Mouse (Mus musculus) thymus, adult 2 months (tissue): ENCODE data around the gene Catsperg1. TPM values are rescaled to one million over a fixed set of nuclear protein-coding genes. Genes with fewer than 3 reads are reported as not detected.

ENCODE experiments used
- DNase-seq: peaks from one replicate; pipeline ENCODE4 v3.0.0; 2021
- H3K27ac ChIP-seq: fragments of 200-500 bp; 2 replicates; pipeline ENCODE4 v1.5.1; 2012; ENCODE audit warnings: low read length, control low read depth; ENCODE audit not compliant: control insufficient read depth, insufficient read depth
- H3K27me3 ChIP-seq: fragments of 200-500 bp; 2 replicates; pipeline ENCODE4 v1.6.1; 2012; ENCODE audit warnings: mild to moderate bottlenecking, low read length, moderate library complexity, mixed read lengths; ENCODE audit not compliant: control insufficient read depth, insufficient read depth
- H3K36me3 ChIP-seq: fragments of 200-500 bp; 2 replicates; pipeline ENCODE4 v1.6.1; 2012; ENCODE audit warnings: mild to moderate bottlenecking, low read length, moderate library complexity; ENCODE audit not compliant: control insufficient read depth, insufficient read depth
- H3K4me1 ChIP-seq: fragments of 200-500 bp; replicated peaks from 2 replicates; pipeline ENCODE4 v1.6.1; 2012; ENCODE audit warnings: low read length; ENCODE audit not compliant: control insufficient read depth, insufficient read depth
- H3K4me3 ChIP-seq: fragments of 200-500 bp; 2 replicates; pipeline ENCODE4 v1.5.1; 2012; ENCODE audit warnings: mild to moderate bottlenecking, low read length, control low read depth, moderate library complexity; ENCODE audit not compliant: control insufficient read depth, insufficient read depth
- CTCF ChIP-seq: fragments of 200-500 bp; IDR thresholded peaks from 2 replicates; pipeline ENCODE4 v1.5.1; 2012; ENCODE audit warnings: mild to moderate bottlenecking, control low read depth, low read length, moderate library complexity, borderline replicate concordance; ENCODE audit not compliant: control insufficient read depth, poor library complexity, insufficient read depth; ENCODE audit errors: extremely low read depth
- POLR2A ChIP-seq: fragments of 200-500 bp; IDR thresholded peaks from 2 replicates; pipeline ENCODE4 v1.6.1; 2012; ENCODE audit warnings: mild to moderate bottlenecking, low read length, control low read depth, moderate library complexity; ENCODE audit not compliant: control insufficient read depth, poor library complexity, insufficient read depth; ENCODE audit errors: extremely low read depth
- WGBS: fragments of 180-500 bp; shearing (Covaris S2); methylation state at CpG from one replicate; pipeline ENCODE4 v1.1.7; 2018; 5-methylcytosine and 5-hydroxymethylcytosine counted together
- polyA plus RNA-seq: library from polyadenylated mRNA; depleted of rRNA; stranded (reverse); fragments of >200 nt; gene quantifications from 2 replicates; pipeline ENCODE4 v1.2.3, GENCODE M21; 2012

Gene Catsperg1
- polyA plus RNA-seq, 1 experiment: 2.5 TPM

GRCm38 (mm10) chr7:29251166-29251565, 37.3 kb upstream of the Catsperg1 start:
- Histone ChIP-seq H3K36me3 (peaks cover 13% of the 10 kb centered on the region), H3K27me3 (no peaks in the 10 kb centered on the region), H3K4me3 (no peak overlapping the region), H3K27ac (peak overlapping the region; percentile 28; the same call in 1 of the 2 replicates), H3K4me1 (peaks cover 46% of the 10 kb centered on the region)
- peak; percentile 63 for DNase-seq
- WGBS: 25% methylated on average over 3 of the region's 3 CpGs
- no peak for TF ChIP-seq CTCF
- no peak for TF ChIP-seq POLR2A

GRCm38 (mm10) chr7:29248261-29248841, 34.5 kb upstream of the Catsperg1 start, which contains the start of gene 2200002D01Rik:
2200002D01Rik (minus strand) TSS chr7:29248466.
- H3K27me3 ChIP-seq: no peaks in the 10 kb centered on the region
- H3K4me3 ChIP-seq: peak within 1 kb of the TSS; percentile 46
- H3K36me3 ChIP-seq: no peaks in the 10 kb centered on the region
- peak; percentile 50 for DNase-seq
- peak within 1 kb of the TSS; percentile 28; the same call in 1 of the 2 replicates for H3K27ac ChIP-seq
- H3K4me1 ChIP-seq: peaks cover 42% of the 10 kb centered on the region
- WGBS: 54% methylated on average over 20 of the region's 20 CpGs
- TF ChIP-seq CTCF: no peak
- 0 out of 2 replicates have a peak, but pooled peaks have one; percentile 30 for TF ChIP-seq POLR2A

GRCm38 (mm10) chr7:29247706-29248105, 33.9 kb upstream of the Catsperg1 start:
- TF ChIP-seq CTCF (no peak), POLR2A (no peak)
- peaks cover 37% of the 10 kb centered on the region for H3K4me1 ChIP-seq
- peak overlapping the region; percentile 46 for H3K4me3 ChIP-seq
- DNase-seq: peak; percentile 28
- H3K27me3 ChIP-seq: no peaks in the 10 kb centered on the region
- H3K36me3 ChIP-seq: no peaks in the 10 kb centered on the region
- no peak overlapping the region for H3K27ac ChIP-seq
- 57% methylated on average over 19 of the region's 19 CpGs for WGBS

- peak; percentile 90 for DNase-seq
- WGBS: 35% methylated on average over 16 of the region's 16 CpGs
- Histone ChIP-seq H3K36me3 (no peaks in the 10 kb centered on the region), H3K4me1 (peaks cover 36% of the 10 kb centered on the region), H3K27ac (no peak overlapping the region), H3K27me3 (no peaks in the 10 kb centered on the region), H3K4me3 (peak overlapping the region; percentile 46)
- TF ChIP-seq POLR2A: no peak
- TF ChIP-seq CTCF: peak; percentile 90
Measured at GRCm38 (mm10) chr7:29247314-29247700, 33.5 kb upstream of the Catsperg1 start.

- Histone ChIP-seq H3K4me3 (no peak overlapping the region), H3K27ac (no peak overlapping the region), H3K36me3 (no peaks in the 10 kb centered on the region), H3K4me1 (peaks cover 30% of the 10 kb centered on the region), H3K27me3 (no peaks in the 10 kb centered on the region)
- DNase-seq: no peak
- TF ChIP-seq POLR2A (no peak), CTCF (no peak)
- 94% methylated on average over 21 of the region's 21 CpGs for WGBS
Measured at GRCm38 (mm10) chr7:29246619-29247313, 32.9 kb upstream of the Catsperg1 start.

GRCm38 (mm10) chr7:29246015-29246414, 32.2 kb upstream of the Catsperg1 start:
- no peaks in the 10 kb centered on the region for H3K27me3 ChIP-seq
- no peak overlapping the region for H3K27ac ChIP-seq
- H3K4me3 ChIP-seq: no peak overlapping the region
- peaks cover 23% of the 10 kb centered on the region for H3K4me1 ChIP-seq
- H3K36me3 ChIP-seq: no peaks in the 10 kb centered on the region
- 94% methylated on average over 5 of the region's 5 CpGs for WGBS
- DNase-seq: no peak
- TF ChIP-seq POLR2A (no peak), CTCF (no peak)
